Mouse (Mus musculus): Measurements from ENCODE around the gene Gm30083. TPM values are rescaled to one million over a fixed set of nuclear protein-coding genes. Genes with fewer than 3 reads are reported as not detected.

The Gm30083 gene
- polyA plus RNA-seq, 1 experiment = not detected

DNA sequence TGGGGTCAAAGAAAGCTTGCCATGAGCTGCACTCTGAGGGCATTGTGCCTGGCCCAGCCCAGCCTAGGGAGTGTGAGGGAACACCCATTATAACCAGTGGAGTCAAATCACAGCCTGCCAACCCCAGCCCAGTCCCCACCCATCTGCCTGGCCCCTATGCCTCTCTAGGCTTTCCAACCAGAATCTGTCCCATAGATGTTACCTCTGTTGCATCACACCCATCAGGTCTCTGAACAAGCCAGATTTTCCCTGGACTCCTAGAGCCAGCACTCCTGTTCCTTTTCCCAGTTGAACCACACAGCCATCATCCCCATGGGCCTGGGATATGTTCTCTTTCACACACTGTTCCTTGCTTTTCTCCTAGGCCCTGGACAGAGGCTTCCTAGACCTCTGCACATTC is 13.5 kb downstream of the Gm30083 start:
- Histone ChIP-seq H3K9me3 (peaks cover 9% of the 10 kb centered on the region; the same call in 1 of the 2 replicates), H3K36me3 (replicated peaks; ENCODE audit: low read length) (no peaks in the 10 kb centered on the region), H3K4me3 (replicated peaks) (no peak overlapping the region), H3K27me3 (replicated peaks) (no peaks in the 10 kb centered on the region), H3K4me1 (no peaks in the 10 kb centered on the region)
- no peak for TF ChIP-seq FLI1 (IDR thresholded peaks at IDR 0.05; ENCODE audit: low read length)
- TF ChIP-seq GATA1 (IDR thresholded peaks at IDR 0.05; ENCODE audit: borderline replicate concordance, low read length) = no peak

GRCm38 (mm10) chr14:34000076-34000475 is 14.9 kb downstream of the Gm30083 start:
- TF ChIP-seq FLI1 (IDR thresholded peaks at IDR 0.05; ENCODE audit: low read length) (no peak), GATA1 (IDR thresholded peaks at IDR 0.05; ENCODE audit: borderline replicate concordance, low read length) (no peak)
- H3K27me3 ChIP-seq (replicated peaks) = no peaks in the 10 kb centered on the region

DNA sequence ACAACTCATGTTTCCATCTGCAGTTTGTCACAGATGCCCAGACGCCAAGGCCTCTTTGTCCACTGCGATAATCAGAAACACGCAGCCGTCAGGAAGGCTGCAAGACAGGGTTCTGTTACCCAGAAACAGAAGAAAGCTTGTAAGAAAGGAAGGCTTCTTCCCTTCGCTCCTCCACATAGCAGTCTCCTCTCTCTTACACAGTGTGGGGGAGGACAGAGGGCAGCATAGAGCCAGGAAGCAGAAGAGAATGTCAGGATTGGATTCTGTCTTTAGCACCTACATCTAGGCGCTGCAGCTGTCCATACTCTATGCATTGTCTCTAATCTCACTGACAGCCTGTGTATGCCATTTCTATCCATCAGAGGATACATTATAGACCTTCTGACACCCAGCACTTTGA is 17.6 kb downstream of the Gm30083 start:
- TF ChIP-seq FLI1 (IDR thresholded peaks at IDR 0.05; ENCODE audit: low read length) (no peak), GATA1 (IDR thresholded peaks at IDR 0.05; ENCODE audit: borderline replicate concordance, low read length) (no peak)
- Histone ChIP-seq H3K4me1 (no peaks in the 10 kb centered on the region), H3K36me3 (replicated peaks; ENCODE audit: low read length) (no peaks in the 10 kb centered on the region), H3K27me3 (replicated peaks) (no peaks in the 10 kb centered on the region), H3K4me3 (replicated peaks) (no peak overlapping the region), H3K9me3 (peaks cover 18% of the 10 kb centered on the region; the same call in 1 of the 2 replicates)

More at GRCm38 (mm10) chr14:34000076-34000475, 14.9 kb downstream of the Gm30083 start:
- no peaks in the 10 kb centered on the region for H3K36me3 ChIP-seq (replicated peaks; ENCODE audit: low read length)
- H3K4me1 ChIP-seq = no peaks in the 10 kb centered on the region
- H3K9me3 ChIP-seq = peaks cover 9% of the 10 kb centered on the region; the same call in 1 of the 2 replicates
- H3K4me3 ChIP-seq (replicated peaks) = no peak overlapping the region

DNA sequence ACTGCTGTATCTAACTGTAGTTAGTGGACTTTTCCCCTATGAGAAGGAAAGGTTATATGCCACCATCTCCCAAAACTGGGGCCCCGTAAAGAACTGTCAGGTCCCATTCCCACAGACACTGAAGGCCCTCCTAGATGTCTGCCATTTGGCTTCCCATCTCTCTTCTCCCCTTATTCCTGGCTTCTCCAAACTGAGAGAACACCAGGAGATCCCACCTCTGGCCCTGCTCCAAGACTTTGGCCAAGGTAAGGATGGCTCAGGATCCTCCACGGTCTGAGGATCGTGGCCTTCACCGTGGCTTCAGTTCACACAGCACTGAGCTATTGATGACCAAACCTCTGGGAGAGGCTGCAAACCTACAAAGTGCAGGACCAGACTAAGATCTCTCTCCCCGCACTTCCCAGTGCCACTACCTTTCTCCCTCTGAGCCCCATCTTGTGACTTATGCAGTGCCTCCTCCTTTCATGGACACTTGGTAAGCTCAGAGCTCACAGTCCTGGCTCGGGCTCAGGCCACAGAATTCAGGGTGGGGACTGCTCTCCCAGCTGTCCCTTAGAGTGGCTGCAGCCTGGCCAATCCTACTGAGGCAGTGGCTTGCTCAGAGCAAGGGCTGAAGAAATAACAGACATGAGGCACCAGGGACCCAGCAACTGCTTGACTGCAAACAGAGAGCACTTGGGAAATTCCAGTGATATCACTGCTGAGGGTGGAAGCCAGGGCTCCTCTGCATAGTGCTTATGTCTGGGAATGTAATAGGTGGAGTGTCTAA is 21.3 kb downstream of the Gm30083 start:
- Histone ChIP-seq H3K9me3 (peaks cover 23% of the 10 kb centered on the region; the same call in 1 of the 2 replicates), H3K36me3 (replicated peaks; ENCODE audit: low read length) (no peaks in the 10 kb centered on the region), H3K4me1 (no peaks in the 10 kb centered on the region), H3K4me3 (replicated peaks) (no peak overlapping the region), H3K27me3 (replicated peaks) (no peaks in the 10 kb centered on the region)
- no peak for TF ChIP-seq GATA1 (IDR thresholded peaks at IDR 0.05; ENCODE audit: borderline replicate concordance, low read length)
- TF ChIP-seq FLI1 (IDR thresholded peaks at IDR 0.05; ENCODE audit: low read length) = no peak

- no peak for TF ChIP-seq FLI1 (IDR thresholded peaks at IDR 0.05; ENCODE audit: low read length)
- no peak for TF ChIP-seq GATA1 (IDR thresholded peaks at IDR 0.05; ENCODE audit: borderline replicate concordance, low read length)
- H3K9me3 ChIP-seq = peaks cover 27% of the 10 kb centered on the region; the same call in 1 of the 2 replicates
- no peaks in the 10 kb centered on the region for H3K36me3 ChIP-seq (replicated peaks; ENCODE audit: low read length)
- no peaks in the 10 kb centered on the region for H3K27me3 ChIP-seq (replicated peaks)
- no peak overlapping the region for H3K4me3 ChIP-seq (replicated peaks)
- H3K4me1 ChIP-seq = no peaks in the 10 kb centered on the region
Observed at GRCm38 (mm10) chr14:33993051-33993450, 21.9 kb downstream of the Gm30083 start.

DNA sequence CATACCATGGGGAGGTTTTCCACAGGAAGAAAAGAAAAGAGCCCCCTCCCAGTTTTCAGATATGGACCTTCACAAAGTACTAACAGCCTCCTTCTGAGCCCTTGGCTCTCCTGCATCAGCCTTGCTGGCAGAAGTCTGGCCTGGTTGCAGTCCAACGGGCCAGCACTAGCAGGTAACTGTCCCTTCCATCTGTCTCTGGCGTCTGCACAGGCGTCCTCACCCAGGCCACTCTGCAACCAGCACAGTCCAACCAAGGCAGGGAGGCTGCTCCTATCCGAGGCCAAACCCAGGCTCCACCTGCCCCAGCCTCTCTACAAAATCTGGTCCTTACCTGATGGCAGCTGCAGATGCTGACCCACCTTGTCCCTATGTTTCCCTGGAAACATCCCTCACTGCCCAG is 23.0 kb downstream of the Gm30083 start:
- H3K36me3 ChIP-seq (replicated peaks; ENCODE audit: low read length) = no peaks in the 10 kb centered on the region
- H3K4me3 ChIP-seq (replicated peaks) = no peak overlapping the region
- no peak for TF ChIP-seq GATA1 (IDR thresholded peaks at IDR 0.05; ENCODE audit: borderline replicate concordance, low read length)
- no peak for TF ChIP-seq FLI1 (IDR thresholded peaks at IDR 0.05; ENCODE audit: low read length)
- H3K27me3 ChIP-seq (replicated peaks) = no peaks in the 10 kb centered on the region
- H3K4me1 ChIP-seq = no peaks in the 10 kb centered on the region
- peaks cover 30% of the 10 kb centered on the region; the same call in 1 of the 2 replicates for H3K9me3 ChIP-seq

DNA sequence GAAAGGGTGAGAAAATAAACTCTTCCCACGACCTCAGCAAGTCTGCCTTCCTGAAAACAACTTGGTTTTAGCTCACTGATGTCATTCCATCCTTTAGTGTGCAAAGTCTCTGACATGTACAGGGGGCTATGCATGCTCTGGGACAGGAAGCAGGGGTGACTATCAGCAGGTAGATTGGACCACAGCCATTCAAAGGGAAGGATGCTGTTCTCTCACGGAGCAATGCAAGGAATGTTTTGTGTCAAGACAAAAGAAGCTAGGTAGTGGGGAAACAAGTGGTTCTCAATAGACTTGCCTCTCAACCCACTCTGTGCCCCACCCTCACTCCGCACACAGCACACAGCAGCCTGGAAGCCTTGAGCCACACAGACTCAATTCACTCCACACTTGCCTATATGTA is 25.8 kb downstream of the Gm30083 start:
- no peaks in the 10 kb centered on the region for H3K4me1 ChIP-seq
- H3K36me3 ChIP-seq (replicated peaks; ENCODE audit: low read length) = no peaks in the 10 kb centered on the region
- H3K9me3 ChIP-seq = 0 out of 2 replicates have a peak, but pooled peaks cover 24% of the 10 kb centered on the region
- TF ChIP-seq GATA1 (IDR thresholded peaks at IDR 0.05; ENCODE audit: borderline replicate concordance, low read length) (no peak), FLI1 (IDR thresholded peaks at IDR 0.05; ENCODE audit: low read length) (no peak)
- H3K4me3 ChIP-seq (replicated peaks) = no peak overlapping the region
- no peaks in the 10 kb centered on the region for H3K27me3 ChIP-seq (replicated peaks)

GRCm38 (mm10) chr14:33978604-33979059 is 36.4 kb downstream of the Gm30083 start, which contains the start of gene Zfp488:
Gene Zfp488 (minus strand): TSS chr14:33978764.
- peaks cover 12% of the 10 kb centered on the region; the same call in 1 of the 2 replicates for H3K9me3 ChIP-seq
- H3K36me3 ChIP-seq (replicated peaks; ENCODE audit: low read length) = no peaks in the 10 kb centered on the region
- H3K27me3 ChIP-seq (replicated peaks) = peaks cover 7% of the 10 kb centered on the region
- no peak for TF ChIP-seq GATA1 (IDR thresholded peaks at IDR 0.05; ENCODE audit: borderline replicate concordance, low read length)
- TF ChIP-seq FLI1 (IDR thresholded peaks at IDR 0.05; ENCODE audit: low read length) = no peak
- H3K4me3 ChIP-seq (replicated peaks) = no peak within 1 kb of the TSS
- no peaks in the 10 kb centered on the region for H3K4me1 ChIP-seq

- Histone ChIP-seq H3K4me1 (no peaks in the 10 kb centered on the region), H3K4me3 (replicated peaks) (no peak overlapping the region), H3K9me3 (peaks cover 12% of the 10 kb centered on the region; the same call in 1 of the 2 replicates), H3K27me3 (replicated peaks) (peaks cover 7% of the 10 kb centered on the region), H3K36me3 (replicated peaks; ENCODE audit: low read length) (no peaks in the 10 kb centered on the region)
- TF ChIP-seq GATA1 (IDR thresholded peaks at IDR 0.05; ENCODE audit: borderline replicate concordance, low read length) = no peak
- TF ChIP-seq FLI1 (IDR thresholded peaks at IDR 0.05; ENCODE audit: low read length) = no peak
Observed at GRCm38 (mm10) chr14:33977748-33978147, 37.2 kb downstream of the Gm30083 start.

GRCm38 (mm10) chr14:33974752-33975151 is 40.2 kb downstream of the Gm30083 start:
- Histone ChIP-seq H3K4me1 (no peaks in the 10 kb centered on the region), H3K4me3 (replicated peaks) (peak overlapping the region; percentile 24), H3K9me3 (peaks cover 31% of the 10 kb centered on the region; the same call in 1 of the 2 replicates), H3K27me3 (replicated peaks) (peaks cover 7% of the 10 kb centered on the region), H3K36me3 (replicated peaks; ENCODE audit: low read length) (no peaks in the 10 kb centered on the region)
- TF ChIP-seq FLI1 (IDR thresholded peaks at IDR 0.05; ENCODE audit: low read length) (no peak), GATA1 (IDR thresholded peaks at IDR 0.05; ENCODE audit: borderline replicate concordance, low read length) (no peak)
